Mouse (Mus musculus) left cerebral cortex, postnatal 10 days (tissue): ENCODE measurements around the gene Lonp2. TPM values are rescaled to one million over a fixed set of nuclear protein-coding genes. Genes with fewer than 3 reads are reported as not detected.

Experiments
- DNase-seq, 2 experiments: peaks; one replicate each; pipeline ENCODE4 v3.0.0; 2021 to 2022; ENCODE audit warnings: low spot score in 2 of 2, mixed read lengths in 1 of 2; ENCODE audit errors: extremely low spot score in 1 of 2
- intact Hi-C: fragments of 180-260 bp; cut with DNase I; formaldehyde crosslinking; loops from one replicate; pipeline ENCODE4 v1.15.1; 2025
- microRNA-seq: library from miRNA; unstranded; fragments of <30 nt; microRNA quantifications from one replicate; pipeline ENCODE4 v1.2.0, GENCODE M21; 2022
- total RNA-seq, 2 experiments: library from RNA; stranded (reverse); gene quantifications; 2 replicates each; pipeline ENCODE4 v1.2.3; 2021

Lonp2 gene
- total RNA-seq, 2 experiments from 2014 or later: 51.5 to 51.9 TPM

GRCm38 (mm10) chr8:86769945-86770715, 146.3 kb downstream of the Lonp2 start:
- intact Hi-C loops: no loop called here
- DNase-seq: no peak

Small RNAs within 50 kb of the gene (microRNA-seq; reads per million reads assigned to microRNA genes)
- gene Gm44348: not detected

Other genes with a start within 250 kb of the Lonp2 start
- gene Abcc12, start 43.4 kb upstream of the Lonp2 start, total RNA-seq: under 1 TPM; 0.20 to 0.34 TPM
- 1 to 10 TPM; 4.0 to 4.3 TPM for gene Gm10638, start 121.7 kb downstream of the Lonp2 start, total RNA-seq
- gene Siah1a, start 121.9 kb downstream of the Lonp2 start, total RNA-seq: 10 to 100 TPM; 33.4 to 35.7 TPM